Mouse (Mus musculus) lung, adult 2 months (tissue): ENCODE results near the gene Trim44.

Experiments
- CTCF ChIP-seq: fragments of 200-500 bp; IDR thresholded peaks from 2 replicates; pipeline ENCODE4 v1.5.1; 2011; ENCODE audit warnings: mild to moderate bottlenecking, low read length, control low read depth; ENCODE audit not compliant: insufficient read depth
- POLR2A ChIP-seq: fragments of 200-500 bp; IDR thresholded peaks from 2 replicates; pipeline ENCODE4 v1.6.1; 2011; ENCODE audit warnings: low read depth, mild to moderate bottlenecking, control low read depth, low read length, borderline replicate concordance; ENCODE audit errors: extremely low read depth

DNA sequence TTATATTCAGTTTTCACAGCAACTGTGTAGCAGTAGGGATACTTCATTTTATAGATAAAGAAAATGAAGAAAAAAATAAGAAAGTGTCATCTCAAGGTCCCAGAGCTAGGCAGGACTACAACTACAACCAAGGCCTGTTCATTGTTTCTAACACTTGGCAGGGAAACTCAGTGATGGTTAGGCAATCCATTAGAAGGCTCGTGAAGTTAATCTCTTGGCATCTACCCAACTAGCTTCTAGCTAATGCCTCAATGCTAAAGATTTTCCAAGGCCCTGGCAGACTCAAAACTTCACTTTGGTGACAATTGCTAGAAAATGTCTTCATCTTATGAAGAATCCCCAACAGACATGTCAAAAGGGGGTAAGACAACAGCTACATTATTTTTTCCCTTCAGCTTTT, 93.0 kb downstream of the Trim44 start:
- TF ChIP-seq POLR2A (no peak), CTCF (no peak)
